Mouse (Mus musculus): ENCODE results near the gene Kri1. TPM values are rescaled to one million over a fixed set of nuclear protein-coding genes. Genes with fewer than 3 reads are reported as not detected.

Gene Kri1
- total RNA-seq (2012; rRNA removed): 175 and 199 TPM in 2 replicates
- 100 to 1,000 TPM in 1 of 2 experiments, 10 to 100 TPM in 1; 76.1 to 233 TPM for polyA plus RNA-seq (2012; ENCODE audit: insufficient read depth in 1 of 2, insufficient read length in 2 of 2, low read depth in 1 of 2, low replicate concordance in 2 of 2, missing spikeins in 1 of 2)

GRCm38 (mm10) chr9:21287571-21288402, at the start of gene Kri1:
Kri1 (minus strand) TSS chr9:21287969.
- peaks cover 52% of the 10 kb centered on the region for H3K79me2 ChIP-seq (ENCODE audit: control insufficient read depth, insufficient read depth, low read length, poor library complexity)

GRCm38 (mm10) chr9:21336491-21336890, 48.7 kb upstream of the Kri1 start:
- no peak overlapping the region for H3K27ac ChIP-seq (ENCODE audit: control insufficient read depth, low read depth, low read length)
- H3K36me3 ChIP-seq (ENCODE audit: control insufficient read depth in 1 of 2, insufficient read depth in 2 of 2, low read length in 2 of 2): no peaks in the 10 kb centered on the region
- DNase-seq (ENCODE audit: low read depth, low spot score): no peak
- no peaks in the 10 kb centered on the region for H3K4me1 ChIP-seq (ENCODE audit: control insufficient read depth in 1 of 2, insufficient read depth in 2 of 2, low read length in 2 of 2)
- H3K27me3 ChIP-seq (ENCODE audit: control insufficient read depth in 1 of 2, insufficient read depth in 2 of 2, low read length in 2 of 2): no peaks in the 10 kb centered on the region
- H3K9ac ChIP-seq (ENCODE audit: control insufficient read depth, low read depth, low read length, poor library complexity, severe bottlenecking): no peak overlapping the region
- H3K9me3 ChIP-seq (replicated peaks; ENCODE audit: insufficient read depth, low read length): no peaks in the 10 kb centered on the region
- no peak overlapping the region for H3K4me3 ChIP-seq (ENCODE audit: control insufficient read depth in 1 of 2, insufficient read depth in 1 of 2, low read depth in 2 of 2, low read length in 2 of 2)
- H3K79me2 ChIP-seq (ENCODE audit: control insufficient read depth, insufficient read depth, low read length, poor library complexity): no peaks in the 10 kb centered on the region
- TF ChIP-seq MYB (IDR thresholded peaks at IDR 0.05; ENCODE audit: low read depth, low read length) (no peak), GATA1 (IDR thresholded peaks at IDR 0.05; ENCODE audit: low read depth, low read length) (no peak), ZC3H11A (IDR thresholded peaks at IDR 0.05; ENCODE audit: low read depth, low read length) (no peak)

More at GRCm38 (mm10) chr9:21287571-21288402, at the start of gene Kri1:
- Histone ChIP-seq H3K9ac (ENCODE audit: control insufficient read depth, low read depth, low read length, poor library complexity, severe bottlenecking) (peak within 1 kb of the TSS; percentile 75), H3K9me3 (replicated peaks; ENCODE audit: insufficient read depth, low read length) (no peaks in the 10 kb centered on the region), H3K27me3 (ENCODE audit: control insufficient read depth in 1 of 2, insufficient read depth in 2 of 2, low read length in 2 of 2) (no peaks in the 10 kb centered on the region), H3K27ac (ENCODE audit: control insufficient read depth, low read depth, low read length) (peak within 1 kb of the TSS; percentile 87), H3K4me3 (ENCODE audit: control insufficient read depth in 1 of 2, insufficient read depth in 1 of 2, low read depth in 2 of 2, low read length in 2 of 2) (peak within 1 kb of the TSS; percentile 69 to 71), H3K36me3 (ENCODE audit: control insufficient read depth in 1 of 2, insufficient read depth in 2 of 2, low read length in 2 of 2) (peaks cover 19 to 40% of the 10 kb centered on the region in 2 experiments), H3K4me1 (ENCODE audit: control insufficient read depth in 1 of 2, insufficient read depth in 2 of 2, low read length in 2 of 2) (peaks cover 26 to 28% of the 10 kb centered on the region in 2 experiments)
- peak; percentile 100 for DNase-seq (ENCODE audit: low read depth, low spot score)
- TF ChIP-seq ZNF384 (IDR thresholded peaks at IDR 0.05; ENCODE audit: low read depth, low read length) (no peak), E2F4 (IDR thresholded peaks at IDR 0.05; ENCODE audit: borderline replicate concordance, low read depth, low read length) (no peak), RAD21 (IDR thresholded peaks at IDR 0.05; ENCODE audit: low read depth, low read length) (no peak), UBTF (IDR thresholded peaks at IDR 0.05; ENCODE audit: borderline replicate concordance, insufficient read depth, low read depth, low read length) (0 out of 2 replicates have a peak, but pooled peaks have one; percentile 79), MAX (IDR thresholded peaks at IDR 0.05; ENCODE audit: low read length) (no peak), NELFE (IDR thresholded peaks at IDR 0.05; ENCODE audit: low read depth, low read length) (no peak), TBP (IDR thresholded peaks at IDR 0.05; ENCODE audit: low read depth, low read length) (peak; percentile 89), KAT2A (conservative IDR thresholded peaks at IDR 0.05; ENCODE audit: low read depth, low read length) (no peak), MEF2A (IDR thresholded peaks at IDR 0.05; ENCODE audit: extremely low read depth, insufficient replicate concordance, low read depth, low read length, poor library complexity, severe bottlenecking) (no peak), POLR2A (IDR thresholded peaks at IDR 0.05; ENCODE audit: control insufficient read depth in 1 of 2, insufficient read depth in 1 of 2, low read depth in 1 of 2, low read length in 2 of 2, poor library complexity in 1 of 2) (peak in 1 of 2 experiments; percentile 100; a peak in 2 of 4 replicates), TAL1 (IDR thresholded peaks at IDR 0.05; ENCODE audit: low read length) (peak; percentile 31; the same call in 1 of the 2 replicates), ZC3H11A (IDR thresholded peaks at IDR 0.05; ENCODE audit: low read depth, low read length) (no peak), EP300 (IDR thresholded peaks at IDR 0.05; ENCODE audit: low read depth in 1 of 2, low read length in 2 of 2) (no peak), POLR2AphosphoS5 (IDR thresholded peaks at IDR 0.05; ENCODE audit: borderline replicate concordance, low read depth, low read length) (peak; percentile 81; the same call in 1 of the 2 replicates)

All from MEL (cell line).